Mouse (Mus musculus) left cerebral cortex, adult 11 months (tissue): ENCODE measurements around the gene Mtcl1.

Experiments
- DNase-seq: peaks from one replicate; pipeline ENCODE4 v3.0.0; 2022; ENCODE audit warnings: low spot score

Mtcl1 gene

GRCm38 (mm10) chr17:66322646-66323255 lies 126.8 kb downstream of the Mtcl1 start:
- DNase-seq, result no peak

DNA sequence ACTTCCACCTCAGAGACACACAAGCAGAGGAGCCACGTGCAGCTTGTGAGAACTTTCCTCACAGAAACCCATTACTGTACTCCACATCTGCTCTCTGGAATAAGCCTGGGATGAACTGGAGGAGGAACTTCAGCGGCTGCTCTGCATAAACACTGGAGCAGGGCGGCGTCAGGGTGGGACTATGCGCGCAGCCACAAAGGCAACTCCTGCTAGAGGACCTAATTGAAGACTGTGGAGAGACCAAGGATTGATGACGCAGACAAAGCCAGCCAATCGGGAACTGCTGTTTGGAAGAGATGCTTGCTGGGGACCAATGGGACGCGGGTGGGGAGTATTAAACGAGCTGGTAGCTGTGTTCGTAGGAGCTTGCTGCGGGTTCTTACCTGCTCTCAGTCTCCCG lies 127.6 kb downstream of the Mtcl1 start:
- no peak for DNase-seq

GRCm38 (mm10) chr17:66320716-66321372 lies 128.7 kb downstream of the Mtcl1 start:
- DNase-seq, result no peak

GRCm38 (mm10) chr17:66318031-66318430 lies 131.5 kb downstream of the Mtcl1 start:
- DNase-seq, result no peak

DNA sequence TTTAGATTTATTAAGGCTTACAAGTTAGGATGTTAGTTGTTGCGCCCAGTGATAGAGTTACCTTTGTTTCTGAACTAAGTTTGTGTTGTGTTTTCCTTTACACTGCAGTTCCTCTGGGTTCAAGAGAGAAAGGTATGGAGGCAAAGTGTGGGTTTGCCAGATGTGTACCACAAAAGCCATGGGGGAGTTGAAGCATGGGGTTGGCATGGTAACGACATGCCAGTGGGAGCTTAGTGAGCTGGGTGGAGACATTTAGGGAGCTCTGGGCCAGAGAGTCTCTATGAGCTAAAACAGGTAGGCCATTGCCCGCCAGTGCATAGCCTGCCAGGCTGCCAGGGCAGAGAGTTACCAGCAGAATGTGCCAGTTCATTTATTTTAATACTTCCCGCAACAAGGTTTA lies 132.0 kb downstream of the Mtcl1 start:
- DNase-seq, result no peak

GRCm38 (mm10) chr17:66317156-66317555 lies 132.4 kb downstream of the Mtcl1 start:
- no peak for DNase-seq

GRCm38 (mm10) chr17:66315451-66315850 lies 134.1 kb downstream of the Mtcl1 start:
- no peak for DNase-seq

DNA sequence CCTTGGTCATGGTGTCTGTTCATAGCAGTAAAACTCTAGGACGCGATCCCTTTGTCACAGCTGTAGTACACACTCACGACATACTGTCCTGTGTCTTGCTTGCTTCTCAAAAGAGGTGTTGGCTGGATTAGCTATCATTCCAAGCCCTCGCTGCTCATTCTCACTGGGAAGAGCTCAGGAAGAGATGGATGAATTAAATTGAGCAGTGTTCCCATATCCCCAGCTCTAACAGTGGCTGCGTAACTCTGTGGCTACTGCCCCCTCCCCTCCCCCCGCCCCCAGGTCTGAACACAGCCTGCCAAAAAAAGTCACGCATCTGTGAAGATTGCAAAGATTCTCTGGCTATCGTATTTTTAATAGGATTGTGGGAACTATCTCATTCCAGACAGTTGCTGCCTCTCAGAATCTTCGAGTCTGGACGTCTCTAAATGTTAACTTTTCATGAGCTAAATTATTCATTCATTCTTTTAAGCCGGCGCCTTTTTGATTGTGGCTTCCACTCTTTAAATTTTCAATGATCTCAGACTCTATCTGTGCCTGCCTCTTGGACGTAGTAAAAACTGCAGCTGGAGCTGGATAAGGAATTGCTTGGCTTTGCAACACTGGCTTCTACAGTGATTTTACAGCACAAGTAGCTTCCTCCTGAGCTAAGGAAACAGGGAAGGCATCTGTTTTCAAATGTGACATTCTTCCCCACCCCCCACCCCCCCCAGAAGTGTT lies 134.8 kb downstream of the Mtcl1 start:
- DNase-seq, result no peak

DNA sequence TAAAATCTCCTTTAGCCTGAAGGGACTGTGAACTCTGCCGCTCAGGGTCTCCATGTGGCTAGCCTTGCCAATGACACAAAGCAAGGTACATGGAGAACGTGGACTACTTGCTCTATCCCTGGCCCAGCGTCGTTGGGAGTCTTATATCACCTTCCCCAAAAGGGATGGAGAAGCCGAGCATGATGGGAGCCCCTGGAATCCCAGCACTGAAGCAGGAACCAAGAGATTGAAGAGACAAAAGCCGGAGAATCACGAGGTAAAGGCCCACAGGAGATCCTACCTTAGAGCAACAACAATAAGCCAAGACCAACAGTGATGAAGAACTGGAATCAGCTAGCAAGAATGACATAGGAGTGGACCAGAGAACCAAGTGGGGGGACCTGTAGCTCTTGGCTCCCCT lies 147.6 kb downstream of the Mtcl1 start:
- DNase-seq, result no peak

- DNase-seq, result no peak
Measured at GRCm38 (mm10) chr17:66301267-66301666, 148.3 kb downstream of the Mtcl1 start.

DNA sequence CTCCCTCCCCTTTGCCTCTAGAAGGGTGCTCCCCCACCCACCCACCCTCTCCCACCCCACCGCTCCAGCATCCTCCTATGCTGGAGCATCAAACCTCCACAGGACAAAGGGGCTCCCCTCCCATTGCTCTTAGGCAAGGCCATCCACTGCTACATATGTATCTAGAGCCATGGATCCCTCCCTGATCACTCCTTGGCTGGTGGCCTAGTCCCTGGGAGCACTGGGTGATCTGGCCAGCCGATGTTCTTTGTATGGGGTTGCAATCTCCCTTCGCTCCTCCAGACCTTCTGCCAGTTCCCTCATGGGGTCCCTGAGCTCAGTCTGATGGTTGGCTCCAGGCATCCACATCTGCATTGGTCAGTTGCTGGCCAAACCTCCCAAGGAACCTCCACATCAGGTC lies 151.8 kb downstream of the Mtcl1 start:
- DNase-seq, result no peak

- DNase-seq, result no peak
Measured at GRCm38 (mm10) chr17:66293581-66293980, 156.0 kb downstream of the Mtcl1 start.

GRCm38 (mm10) chr17:66289894-66290293 lies 159.7 kb downstream of the Mtcl1 start:
- DNase-seq, result no peak
